Mouse (Mus musculus) spleen, adult 2 months (tissue): Measurements from ENCODE around the gene Gm2163. TPM values are rescaled to one million over a fixed set of nuclear protein-coding genes. Genes with fewer than 3 reads are reported as not detected.
"Not testable (repeated sequence)": the region's sequence is repeated elsewhere in the genome, so short reads cannot be mapped to it uniquely, and the experiment has no call there.

ENCODE experiments used
- DNase-seq, 2 experiments: peaks; one replicate each; pipeline versions ENCODE4 v3.0.0 to v3.0.0-alpha.2; 2012 to 2021; ENCODE audit warnings: low spot score in 2 of 2, low read depth in 1 of 2
- H3K27ac ChIP-seq: fragments of 200-500 bp; 2 replicates; pipeline ENCODE4 v1.5.1; 2012; ENCODE audit warnings: low read length, inconsistent platforms; ENCODE audit not compliant: insufficient read depth
- H3K27me3 ChIP-seq: fragments of 200-500 bp; 2 replicates; pipeline ENCODE4 v1.6.1; 2012; ENCODE audit warnings: mild to moderate bottlenecking, moderate library complexity, low read length, inconsistent platforms; ENCODE audit not compliant: control insufficient read depth, insufficient read depth
- H3K36me3 ChIP-seq: fragments of 200-500 bp; 2 replicates; pipeline ENCODE4 v1.6.1; 2012; ENCODE audit warnings: mild to moderate bottlenecking, low read length, inconsistent platforms; ENCODE audit not compliant: control insufficient read depth, insufficient read depth
- H3K4me1 ChIP-seq: fragments of 200-500 bp; 2 replicates; pipeline ENCODE4 v1.6.1; 2011; ENCODE audit warnings: inconsistent platforms; ENCODE audit not compliant: control insufficient read depth, insufficient read depth, insufficient read length
- H3K4me3 ChIP-seq: fragments of 200-500 bp; 2 replicates; pipeline ENCODE4 v1.5.1; 2011; ENCODE audit warnings: mild to moderate bottlenecking, inconsistent platforms; ENCODE audit not compliant: insufficient read depth, insufficient read length; ENCODE audit errors: extremely low read depth
- WGBS: fragments of 180-500 bp; shearing (Covaris S2); methylation state at CpG from one replicate; pipeline ENCODE4 v1.1.7; 2018; 5-methylcytosine and 5-hydroxymethylcytosine counted together
- polyA plus RNA-seq: library from polyadenylated mRNA; depleted of rRNA; stranded (reverse); fragments of >200 nt; gene quantifications from 2 replicates; pipeline ENCODE4 v1.2.3, GENCODE M21; 2012; rRNA removed

Gm2163 gene
- polyA plus RNA-seq: not detected in 2 replicates

- no CpG with 5 or more reads among the region's 5 CpGs for WGBS
- DNase-seq, H3K27ac ChIP-seq, H3K27me3 ChIP-seq, H3K36me3 ChIP-seq, H3K4me1 ChIP-seq, H3K4me3 ChIP-seq: not testable (repeated sequence)
These were observed at the start of gene Gm2163 for GRCm38 (mm10) chr4:42466452-42466851. Gene Gm2163 (plus strand): TSS chr4:42466752.

GRCm38 (mm10) chr4:42439078-42439477, 27.5 kb upstream of the Gm2163 start, which contains the start of gene Gm21586:
Gene Gm21586 (plus strand): TSS chr4:42439378.
- H3K36me3 ChIP-seq, H3K27me3 ChIP-seq, H3K4me1 ChIP-seq, H3K27ac ChIP-seq, H3K4me3 ChIP-seq, DNase-seq: not testable (repeated sequence)
- WGBS: no CpG with 5 or more reads among the region's 18 CpGs

GRCm38 (mm10) chr4:42528075-42528474, 61.5 kb downstream of the Gm2163 start, which contains the start of gene Fam205a2:
Gene Fam205a2 (minus strand): TSS chr4:42528175.
- WGBS: no CpG with 5 or more reads among the region's 1 CpGs
- H3K27me3 ChIP-seq, H3K4me3 ChIP-seq: not testable (repeated sequence)

GRCm38 (mm10) chr4:42611895-42612294, 145.3 kb downstream of the Gm2163 start, which contains the start of gene Gm10591:
Gene Gm10591 (plus strand): TSS chr4:42612195.
- DNase-seq, H3K36me3 ChIP-seq, H3K4me1 ChIP-seq, H3K27ac ChIP-seq, H3K4me3 ChIP-seq, H3K27me3 ChIP-seq: not testable (repeated sequence)
- WGBS: no CpG with 5 or more reads among the region's 5 CpGs

More at GRCm38 (mm10) chr4:42528075-42528474, 61.5 kb downstream of the Gm2163 start, which contains the start of gene Fam205a2:
- not testable (repeated sequence) for DNase-seq, H3K27ac ChIP-seq, H3K4me1 ChIP-seq, H3K36me3 ChIP-seq

- not testable (repeated sequence) for H3K27ac ChIP-seq, DNase-seq, H3K36me3 ChIP-seq, H3K4me3 ChIP-seq, H3K27me3 ChIP-seq, H3K4me1 ChIP-seq
- WGBS: no CpG with 5 or more reads among the region's 8 CpGs
These were observed 162.9 kb downstream of the Gm2163 start, which contains the start of gene Gm2564 for GRCm38 (mm10) chr4:42629419-42629818. Gene Gm2564 (plus strand): TSS chr4:42629719.

Other genes starting within 250 kb of the Gm2163 start
- gene Gm10600, start 226.1 kb upstream of the Gm2163 start, polyA plus RNA-seq: not detected in 2 replicates
- gene Ccl21b, start 211.0 kb upstream of the Gm2163 start, polyA plus RNA-seq: 1.4 and 1.7 TPM in 2 replicates
- gene Gm21953, start 172.5 kb upstream of the Gm2163 start, polyA plus RNA-seq: not detected in 2 replicates
- 0.02 TPM in 1 of 2 replicates, not detected in the other for gene Fam205a3, start 148.4 kb upstream of the Gm2163 start, polyA plus RNA-seq
- not detected in 2 replicates for gene Gm21586, start 27.4 kb upstream of the Gm2163 start, polyA plus RNA-seq
- gene Fam205a2, start 61.4 kb downstream of the Gm2163 start, polyA plus RNA-seq: 0.02 TPM in 1 of 2 replicates, not detected in the other
- gene Gm10591, start 145.4 kb downstream of the Gm2163 start, polyA plus RNA-seq: 1.4 and 1.7 TPM in 2 replicates
- gene Gm2564, start 163.0 kb downstream of the Gm2163 start, polyA plus RNA-seq: 39.5 and 46.7 TPM in 2 replicates
- gene Ccl27b, start 188.5 kb downstream of the Gm2163 start, polyA plus RNA-seq: not detected in 2 replicates
- gene Il11ra2, start 195.1 kb downstream of the Gm2163 start, polyA plus RNA-seq: not detected in 2 replicates